Mouse (Mus musculus): Measurements from ENCODE around the gene Tifa.

- TF ChIP-seq ZNF384 (IDR thresholded peaks at IDR 0.05; ENCODE audit: low read depth, low read length): no peak
- TF ChIP-seq CHD2 (IDR thresholded peaks at IDR 0.05; ENCODE audit: low read depth, low read length): no peak
- TF ChIP-seq MAFK (IDR thresholded peaks at IDR 0.05; ENCODE audit: insufficient read depth, low read depth, low read length): no peak
Observed at GRCm38 (mm10) chr3:127871575-127871974, 82.0 kb downstream of the Tifa start.

Data from ES-E14 (cell line).